Mouse (Mus musculus) heart, adult 10 weeks (tissue): Measurements from ENCODE around the gene Git1. TPM values are rescaled to one million over a fixed set of nuclear protein-coding genes. Genes with fewer than 3 reads are reported as not detected.

Experiments
- polyA plus RNA-seq: library from polyadenylated mRNA; stranded (reverse); fragments of 350-450 nt; fragmentation: Illumina TruSeq; extraction: RNeasy Lipid Tissue Mini Kit (QIAGEN cat#74804); gene quantifications from one replicate; pipeline ENCODE4 v1.2.3, GENCODE M21; 2014; ENCODE audit warnings: low read depth, low replicate concordance

Gene Git1
- polyA plus RNA-seq = 49.5 TPM

DNA sequence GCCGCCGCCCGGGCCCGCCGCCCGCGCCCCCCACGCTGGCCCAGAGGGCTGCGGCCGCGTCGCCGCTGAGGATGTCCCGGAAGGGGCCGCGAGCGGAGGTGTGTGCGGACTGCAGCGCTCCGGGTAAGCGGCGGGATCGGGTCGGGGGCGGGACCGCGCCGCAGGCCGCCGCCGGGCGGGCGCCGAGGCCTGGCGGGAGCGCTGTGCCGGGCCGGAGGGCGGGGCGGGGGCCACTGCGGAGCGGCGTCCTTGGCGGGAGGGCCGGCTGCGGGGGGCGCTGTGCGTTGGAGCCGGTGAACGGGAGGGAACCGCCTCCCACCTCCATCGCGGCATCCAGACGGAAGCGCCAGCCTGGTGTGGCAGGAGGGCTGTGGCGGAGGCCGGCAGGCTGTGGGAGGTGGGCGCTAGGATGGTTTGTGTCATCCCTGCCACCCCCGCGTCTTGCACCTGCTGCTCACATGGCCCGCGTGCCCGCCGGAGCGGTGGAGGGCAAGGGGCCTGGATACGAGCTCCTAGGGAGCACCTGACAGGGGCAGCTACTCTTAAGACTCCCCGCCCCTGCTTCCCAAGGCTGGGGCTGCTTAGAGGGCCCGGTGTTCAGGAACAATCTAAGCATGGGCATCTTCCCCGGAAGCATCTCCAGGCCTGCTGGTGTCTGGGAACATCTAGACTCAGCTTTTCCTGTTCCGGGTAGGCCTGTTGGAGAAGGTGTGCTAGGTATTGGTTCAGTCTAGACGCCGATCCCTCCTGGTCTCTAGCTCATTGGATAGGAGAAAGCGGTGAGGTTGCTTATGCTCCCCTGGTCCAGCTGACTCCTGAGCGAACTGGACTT is at the start of gene Git1:
Git1 (plus strand) TSS at position 51 of the 832 bp plus-strand sequence.

DNA sequence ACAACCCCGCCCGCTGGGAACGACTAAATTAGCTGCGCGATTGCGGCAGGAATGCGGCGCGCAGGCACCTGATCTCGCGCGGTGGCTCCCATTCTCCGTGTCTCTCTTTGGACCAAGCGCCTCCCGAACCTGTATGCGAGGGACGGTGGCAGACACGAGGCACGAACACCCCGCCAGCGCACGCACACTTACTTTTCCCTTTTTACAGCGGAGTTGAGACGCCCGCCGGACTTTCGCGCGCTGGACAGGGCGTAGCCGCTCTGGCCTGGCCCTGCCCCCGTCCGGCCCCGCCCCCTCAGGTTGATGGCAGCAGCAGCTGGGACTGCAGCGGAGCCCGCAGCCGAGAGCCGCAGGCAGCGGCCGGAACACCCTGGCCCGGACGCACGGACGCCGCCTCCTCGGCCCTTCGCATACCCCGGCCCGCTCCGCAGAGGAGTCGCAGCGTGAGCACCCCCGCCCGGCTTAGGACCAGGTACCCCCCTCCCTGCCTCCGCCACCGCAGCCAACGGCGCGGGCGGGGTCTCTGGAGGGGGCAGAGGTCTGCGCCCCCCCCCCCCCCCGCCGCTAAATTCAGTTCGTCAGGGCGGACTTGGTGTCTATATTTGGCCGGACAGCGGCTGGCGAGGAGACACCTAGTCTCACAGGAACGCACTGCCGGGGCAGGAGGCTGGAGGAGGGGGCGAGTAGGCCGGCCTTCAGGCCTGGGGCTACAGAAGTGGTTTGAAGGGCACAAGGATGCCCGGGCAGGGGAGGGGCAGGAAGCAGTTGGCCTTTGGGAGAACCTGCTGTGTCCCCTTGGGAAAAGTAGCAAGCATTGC is 30.9 kb upstream of the Git1 start, which contains the start of gene Coro6:
Coro6 (plus strand) TSS at position 129 of the 818 bp plus-strand sequence.

DNA sequence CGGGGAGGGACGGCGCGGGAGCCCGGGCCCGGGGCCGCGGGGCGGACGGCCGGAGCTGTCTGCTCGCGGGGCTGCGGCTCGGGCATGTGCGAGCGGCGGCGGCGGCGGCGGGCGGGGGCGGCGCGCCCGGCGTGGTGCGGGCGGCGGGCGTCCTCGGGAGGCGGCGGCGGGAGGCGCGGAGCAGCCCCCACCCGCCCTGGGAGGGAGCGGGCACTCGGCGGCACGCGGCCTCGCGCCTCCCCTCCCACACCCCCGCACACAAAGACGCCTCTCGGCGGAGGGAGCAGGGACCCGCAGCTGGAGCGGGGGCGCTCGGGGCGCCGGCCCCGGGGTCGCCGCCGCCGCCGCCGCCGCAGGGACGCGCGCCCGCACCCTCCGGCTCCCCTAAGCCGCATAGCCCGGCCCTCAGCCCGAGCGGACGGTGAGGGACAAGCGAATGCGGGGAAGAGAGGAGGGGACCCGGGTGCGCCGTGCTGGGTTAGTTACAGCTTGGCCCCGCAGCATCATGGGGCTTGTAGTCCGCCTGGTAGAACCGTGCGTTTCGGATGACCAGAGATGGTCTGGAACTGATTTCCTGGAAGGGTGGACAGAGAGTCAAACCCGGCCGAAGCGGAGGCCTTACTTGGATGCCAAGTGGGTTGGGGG is 3.6 kb upstream of the Git1 start, which contains the start of gene Ankrd13b:
Ankrd13b (minus strand) TSS at position 88 of the 645 bp plus-strand sequence.

DNA sequence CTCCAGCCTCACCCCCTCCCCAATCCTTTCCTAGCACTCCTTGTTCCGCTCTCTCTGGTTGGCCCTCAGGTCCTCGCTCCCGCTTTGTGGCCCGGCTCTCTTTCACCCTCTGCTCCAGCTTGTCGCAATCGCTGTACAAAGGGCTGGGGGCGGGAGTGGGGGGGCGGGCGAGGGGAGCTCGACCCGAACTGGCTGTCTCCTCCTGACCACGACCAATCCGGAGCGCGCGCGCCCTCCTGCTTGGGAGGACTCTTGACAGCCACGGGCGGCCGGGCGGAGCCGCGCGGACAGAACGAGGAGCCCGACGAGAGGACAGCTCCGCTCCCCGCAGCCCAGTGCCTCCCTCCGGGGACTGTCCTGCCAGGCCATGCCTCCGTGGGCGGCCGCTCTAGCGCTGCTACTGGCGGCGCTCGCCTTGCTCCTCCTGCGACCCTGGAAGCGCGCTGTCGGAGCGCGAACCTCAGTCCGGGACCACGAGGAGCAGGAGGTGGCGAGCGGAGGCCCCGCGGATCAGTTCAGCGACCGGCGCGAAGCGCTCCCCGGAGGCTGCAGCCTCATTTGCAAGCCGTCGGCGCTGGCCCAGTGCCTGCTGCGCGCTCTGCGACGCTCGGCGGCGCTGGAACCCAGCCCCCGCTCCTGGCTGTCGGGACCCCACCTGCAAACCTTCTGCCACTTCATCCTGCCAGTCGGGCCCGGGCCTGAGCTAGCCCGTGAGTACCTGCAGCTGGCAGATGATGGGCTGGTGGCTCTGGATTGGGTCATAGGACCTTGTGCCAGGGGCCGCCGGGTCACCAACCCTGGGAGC is 21.7 kb downstream of the Git1 start, which contains the start of gene Abhd15:
Abhd15 (plus strand) TSS at position 290 of the 805 bp plus-strand sequence.

DNA sequence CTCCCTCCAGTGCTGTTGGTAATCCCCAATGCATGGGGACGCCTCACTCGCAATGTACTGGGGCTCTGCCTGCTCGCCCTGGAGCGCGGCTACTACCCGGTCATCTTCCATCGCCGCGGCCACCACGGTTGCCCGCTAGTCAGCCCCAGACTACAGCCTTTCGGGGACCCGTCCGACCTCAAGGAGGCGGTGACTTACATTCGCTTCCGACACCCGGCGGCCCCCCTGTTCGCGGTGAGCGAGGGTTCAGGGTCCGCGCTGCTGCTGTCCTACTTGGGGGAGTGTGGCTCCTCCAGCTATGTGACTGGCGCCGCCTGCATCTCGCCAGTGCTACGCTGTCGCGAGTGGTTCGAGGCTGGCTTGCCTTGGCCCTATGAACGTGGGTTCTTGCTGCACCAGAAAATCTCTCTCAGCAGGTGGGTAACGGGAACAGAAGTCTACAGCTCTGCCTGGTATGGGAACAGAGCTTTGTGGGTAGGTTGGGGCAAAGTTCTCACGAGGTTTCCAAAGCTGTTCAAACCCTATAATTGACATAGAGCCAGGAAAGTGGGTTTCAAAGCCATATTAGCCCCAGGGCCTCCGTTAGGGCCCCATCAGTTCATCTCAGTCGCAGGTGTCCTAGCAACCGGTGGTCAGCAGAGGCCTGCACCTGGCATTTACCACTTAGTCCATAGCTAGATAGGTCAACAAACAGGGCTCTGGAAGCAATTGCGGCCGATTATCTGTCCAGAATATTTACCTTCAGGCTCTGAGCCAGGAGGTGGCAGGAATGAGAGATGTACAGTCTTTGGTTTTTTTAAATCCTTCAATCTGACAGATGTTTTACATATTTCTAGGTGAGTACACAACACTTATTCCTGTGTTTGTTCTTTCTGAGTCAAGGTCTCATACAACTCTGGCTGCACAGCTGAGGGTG is 22.5 kb downstream of the Git1 start, which contains the start of gene Trp53i13:
Trp53i13 (minus strand) TSS at position 344 of the 916 bp plus-strand sequence.

DNA sequence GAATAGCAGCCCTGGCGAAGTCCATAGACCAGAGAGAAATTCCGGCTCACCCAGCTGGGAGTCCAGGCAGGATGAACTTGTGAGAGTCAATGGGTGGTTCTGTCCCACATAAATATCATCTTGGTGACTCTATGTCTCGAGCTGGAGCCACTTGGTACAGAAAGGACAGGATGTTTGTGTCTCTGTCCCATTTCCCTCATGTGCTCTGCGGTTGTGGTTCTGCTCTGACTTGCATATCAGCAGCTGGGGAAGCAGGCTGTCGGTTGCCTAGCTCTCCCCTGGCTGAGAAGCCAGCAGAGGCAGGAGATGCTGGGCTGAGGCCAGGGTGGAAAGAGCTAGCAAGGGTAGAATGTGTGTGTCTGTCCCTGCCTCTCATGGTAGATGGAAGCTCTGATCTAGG is 25.7 kb downstream of the Git1 start, which contains the start of gene Gm10392:
Gm10392 (minus strand) TSS at position 156 of the 400 bp plus-strand sequence.

Other genes starting within 250 kb of the Git1 start
- 276 TPM for gene Coro6, start 31.2 kb upstream of the Git1 start, polyA plus RNA-seq
- gene Ankrd13b, start 3.9 kb upstream of the Git1 start, polyA plus RNA-seq = 11.5 TPM
- gene Abhd15, start 21.6 kb downstream of the Git1 start, polyA plus RNA-seq = 1.2 TPM
- gene Trp53i13, start 22.4 kb downstream of the Git1 start, polyA plus RNA-seq = 12.3 TPM
- gene Gm10392, start 25.6 kb downstream of the Git1 start, polyA plus RNA-seq = not detected
- gene Taok1, start 114.3 kb downstream of the Git1 start, polyA plus RNA-seq = 21.3 TPM
- gene Nufip2, start 192.6 kb downstream of the Git1 start, polyA plus RNA-seq = 25.4 TPM
- not detected for gene Cryba1, start 231.7 kb downstream of the Git1 start, polyA plus RNA-seq